ENCODE assay signal across 24 mouse cellular contexts in the genomic region with DNA sequence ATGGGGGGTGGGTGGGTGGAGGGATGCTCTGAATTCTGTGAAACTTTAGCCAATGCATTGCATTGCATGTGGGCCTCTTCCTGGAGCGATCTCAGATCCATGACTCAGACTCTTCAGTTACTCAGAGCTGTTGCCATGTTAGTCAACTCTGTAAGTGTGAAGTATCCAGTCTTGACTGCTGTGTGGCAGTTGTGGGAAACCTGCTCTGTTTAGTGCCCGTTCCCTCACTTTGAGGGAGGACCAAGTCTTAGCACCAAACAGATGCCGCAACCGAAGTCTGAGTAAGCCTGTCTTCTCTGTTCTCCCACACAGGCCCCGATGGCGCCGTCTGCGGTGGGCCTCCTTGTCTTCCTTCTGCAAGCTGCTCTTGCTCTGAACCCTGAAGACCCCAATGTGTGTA.
DNase-seq lines count a peak whose midpoint lies in the region; ATAC-seq and TF ChIP-seq lines count a peak whose summit lies in the region.
"Had no signal": no experiment of that assay in that cellular context is flagged by ENCODE, and none has a peak within 500 bp of the region (broad histone marks: within the 10 kb centered on the region; RNA-seq: fewer than 3 reads in every experiment).

No protein-coding gene starts in this region.

- no peaks in the 10 kb centered on the region for H3K36me3 ChIP-seq in lung, postnatal 0 days (ENCODE audit: insufficient read depth, low read length)
- H3K36me3 ChIP-seq: embryonic facial prominence, embryonic 15.5 days; heart, embryonic 15.5 days; limb, embryonic 10.5 days; liver, embryonic 15.5 days; neural tube, embryonic 15.5 days had no signal

- peak; percentile 21 for DNase-seq in left cerebral cortex, adult 11 months (ENCODE audit: low spot score)
- DNase-seq in left cerebral cortex, postnatal 4 days = no peak
- peak; percentile 20 to 35 for DNase-seq in frontal cortex, postnatal 14 days (ENCODE audit: low spot score in 2 of 2)
- DNase-seq in left cerebral cortex, postnatal 25 days (ENCODE audit: low spot score in 2 of 2) = peak; percentile 35 to 89
- peak; percentile 65 for DNase-seq in telencephalon, adult 2 months (ENCODE audit: low read depth, low spot score)
- no peak for DNase-seq in ovary, postnatal 36 days (ENCODE audit: low spot score)
- DNase-seq in kidney, postnatal 14 days = no peak
- no peak for DNase-seq in lung, postnatal 0 days (ENCODE audit: low spot score)
- DNase-seq: adrenal gland, postnatal 36 days; cerebellum, adult 11 months; cerebellum, adult 9-11 months; heart, postnatal 36 days; kidney, adult 2 months; kidney, postnatal 25 days; liver had no signal

- H3K4me1 ChIP-seq in lung, postnatal 0 days (ENCODE audit: insufficient read depth, low read depth, low read length) = no peaks in the 10 kb centered on the region
- H3K4me1 ChIP-seq: embryonic facial prominence, embryonic 15.5 days; heart, embryonic 15.5 days; liver, embryonic 15.5 days had no signal

- TF ChIP-seq CTCF in lung, postnatal 0 days (IDR thresholded peaks at IDR 0.05) = no peak

- no peak overlapping the region for H3K9ac ChIP-seq in lung, postnatal 0 days (replicated peaks; ENCODE audit: low read depth)
- H3K9ac ChIP-seq: embryonic facial prominence, embryonic 15.5 days; heart, embryonic 15.5 days; hindbrain, embryonic 14.5 days; liver, embryonic 15.5 days; neural tube, embryonic 15.5 days had no signal

- H3K9me3 ChIP-seq in lung, postnatal 0 days (ENCODE audit: low read length) = no peaks in the 10 kb centered on the region
- H3K9me3 ChIP-seq: embryonic facial prominence, embryonic 15.5 days; heart, embryonic 15.5 days; limb, embryonic 10.5 days; liver, embryonic 15.5 days; neural tube, embryonic 15.5 days had no signal

- ATAC-seq in lung, postnatal 0 days = no peak
- ATAC-seq: CD4-positive, CD25-positive, alpha-beta regulatory T cell, adult 4 months; forebrain, embryonic 14.5 days had no signal

- intact Hi-C loops in left cerebral cortex, postnatal 4 days (cut with DNase I) = no loop called here
- intact Hi-C loops in left cerebral cortex, postnatal 25 days (cut with DNase I) = loop anchor here (1.0 to 2.0 kb wide), 3 partner anchors 27 to 114 kb away; no protein-coding TSS in a partner anchor

- WGBS in lung, postnatal 0 days = 90% methylated on average over 8 of the region's 8 CpGs

- H3K4me3 ChIP-seq in lung, postnatal 0 days (ENCODE audit: low read depth, low read length) = no peak overlapping the region
- H3K4me3 ChIP-seq: embryonic facial prominence, embryonic 15.5 days; heart, embryonic 15.5 days; limb, embryonic 10.5 days; liver, embryonic 15.5 days; neural tube, embryonic 15.5 days had no signal

- no peak for TF ChIP-seq EP300 in lung, postnatal 0 days (IDR thresholded peaks at IDR 0.05)

- no peak overlapping the region for H3K27ac ChIP-seq in lung, postnatal 0 days (ENCODE audit: low read length)
- H3K27ac ChIP-seq: embryonic facial prominence, embryonic 15.5 days; heart, embryonic 15.5 days; hindbrain, embryonic 14.5 days; limb, embryonic 10.5 days; liver, embryonic 15.5 days; macrophage; neural tube, embryonic 15.5 days had no signal

- no peak overlapping the region for H3K4me2 ChIP-seq in lung, postnatal 0 days (replicated peaks; ENCODE audit: low read depth, low read length)
- H3K4me2 ChIP-seq: embryonic facial prominence, embryonic 15.5 days; heart, embryonic 15.5 days; hindbrain, embryonic 14.5 days; liver, embryonic 15.5 days; neural tube, embryonic 15.5 days had no signal

- H3K27me3 ChIP-seq in lung, postnatal 0 days (replicated peaks; ENCODE audit: insufficient read depth, low read length) = no peaks in the 10 kb centered on the region
- H3K27me3 ChIP-seq: embryonic facial prominence, embryonic 15.5 days; heart, embryonic 15.5 days had no signal

Comparison
In these comparisons a context has a peak if more than half of its experiments do, and no peak if none do; other contexts are left out.
1. DNase-seq: peak in left cerebral cortex, adult 11 months (single experiment), frontal cortex, postnatal 14 days (2 of 2), left cerebral cortex, postnatal 25 days (2 of 2) and telencephalon, adult 2 months (single experiment); none in left cerebral cortex, postnatal 4 days (single experiment), ovary, postnatal 36 days (single experiment), kidney, postnatal 14 days (single experiment) and lung, postnatal 0 days (single experiment).